Mouse (Mus musculus) heart, adult 2 months (tissue): ENCODE data around the gene Gm49601.

Experiments used
- CTCF ChIP-seq: fragments of 200-600 bp; IDR thresholded peaks from 2 replicates; pipeline ENCODE4 v1.8.1; 2022; ENCODE audit warnings: antibody characterized with exemption, mild to moderate bottlenecking, moderate library complexity
- EP300 ChIP-seq: fragments of 200-500 bp; IDR thresholded peaks from 2 replicates; pipeline ENCODE4 v1.6.1; 2011; ENCODE audit warnings: low read depth, low read length, control low read depth; ENCODE audit not compliant: insufficient read depth

GRCm38 (mm10) chr16:18643406-18643998, 17.3 kb upstream of the Gm49601 start:
- TF ChIP-seq EP300: no peak
- no peak for TF ChIP-seq CTCF
